Mouse (Mus musculus): Measurements from ENCODE around the gene Megf9. TPM values are rescaled to one million over a fixed set of nuclear protein-coding genes. Genes with fewer than 3 reads are reported as not detected.
A peak's percentile ranks its signal among the peaks of the same experiment; 100 is the strongest.

Gene Megf9
- total RNA-seq (2021) = 100 to 1,000 TPM; 104 to 113 TPM
- long read RNA-seq, experiment 1, full-length matches to known transcripts = 6 of 16 reads
- long read RNA-seq, experiment 1, partial matches to known transcripts = 0 of 16 reads
- long read RNA-seq, experiment 1, other reads (novel, unspliced or antisense) = 10 of 16 reads
- long read RNA-seq, experiment 2, full-length matches to known transcripts = 2 of 9 reads
- long read RNA-seq, experiment 2, partial matches to known transcripts = 0 of 9 reads
- long read RNA-seq, experiment 2, other reads (novel, unspliced or antisense) = 7 of 9 reads

DNA sequence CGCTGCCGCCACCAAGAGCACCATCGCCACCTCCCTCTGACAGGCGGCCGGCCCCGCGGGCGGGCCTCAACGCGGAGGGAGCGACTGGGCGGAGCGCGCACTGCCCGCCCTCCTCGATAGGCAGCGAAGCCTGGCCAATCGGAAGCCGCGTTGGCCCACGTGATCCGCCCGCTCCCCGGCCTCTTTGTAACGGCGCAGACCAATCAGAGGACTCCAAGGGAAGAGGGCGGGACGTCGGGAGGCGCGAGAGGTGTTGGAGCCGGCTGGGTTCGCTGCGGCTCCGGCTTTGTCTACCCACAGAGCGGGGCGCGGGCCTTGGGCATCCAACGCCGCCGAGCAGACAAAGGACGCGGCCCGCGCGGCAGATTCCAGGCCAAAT lies at the start of gene Megf9:
TSS of gene Megf9 (minus strand) at position 105 of the 379 bp plus-strand sequence.
- DNase-seq (ENCODE audit: low spot score in 2 of 2) = peak; percentile 97 to 99

- DNase-seq (ENCODE audit: low spot score in 2 of 2) = peak; percentile 58 to 68
Observed at GRCm38 (mm10) chr4:70579654-70580053, 44.9 kb upstream of the Megf9 start.

GRCm38 (mm10) chr4:70578301-70578700 lies 43.5 kb upstream of the Megf9 start:
- no peak for DNase-seq (ENCODE audit: low spot score in 2 of 2)

DNA sequence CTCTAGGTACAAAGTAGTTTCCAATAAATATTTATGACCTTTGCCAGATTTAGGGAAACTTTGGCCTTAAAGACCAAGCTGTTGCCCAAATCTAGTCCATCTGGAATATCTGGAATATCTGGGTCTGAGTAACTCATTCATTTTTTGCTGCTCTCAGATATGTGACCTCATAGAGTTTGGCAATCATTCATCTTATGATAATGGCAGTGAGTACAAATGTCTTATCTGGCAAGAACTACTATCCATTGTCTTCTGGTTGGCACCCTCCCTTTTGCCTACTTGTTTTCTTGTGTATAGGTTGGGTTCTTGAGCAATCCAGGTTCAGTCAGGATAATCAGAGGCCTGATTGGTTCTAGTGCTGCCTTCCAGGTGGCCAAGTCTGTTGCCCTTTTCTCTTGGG lies 41.3 kb upstream of the Megf9 start:
- DNase-seq (ENCODE audit: low spot score in 2 of 2) = no peak

- no peak for DNase-seq (ENCODE audit: low spot score in 2 of 2)
Observed at GRCm38 (mm10) chr4:70573926-70574325, 39.1 kb upstream of the Megf9 start.

DNA sequence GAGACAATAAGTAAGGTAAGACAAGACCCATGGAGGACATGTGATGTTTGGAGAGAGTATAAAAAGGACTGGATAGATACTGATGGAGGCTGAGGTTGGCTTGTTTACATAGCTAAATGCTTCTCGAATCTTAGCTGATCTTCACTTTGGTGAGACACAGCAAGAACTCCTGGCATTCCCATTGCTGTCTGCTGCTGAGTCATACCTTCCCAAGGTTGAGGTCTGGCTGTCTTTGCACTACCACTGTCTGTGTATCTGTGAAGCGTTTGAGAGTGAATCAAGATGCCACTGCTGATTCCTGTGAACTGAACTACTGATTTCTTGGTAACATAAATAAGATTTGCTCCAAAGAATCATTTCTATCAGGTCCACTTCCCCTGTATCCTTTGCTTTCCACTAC lies 19.1 kb upstream of the Megf9 start:
- no peak for DNase-seq (ENCODE audit: low spot score in 2 of 2)

GRCm38 (mm10) chr4:70553230-70553797 lies 18.5 kb upstream of the Megf9 start:
- no peak for DNase-seq (ENCODE audit: low spot score in 2 of 2)

DNA sequence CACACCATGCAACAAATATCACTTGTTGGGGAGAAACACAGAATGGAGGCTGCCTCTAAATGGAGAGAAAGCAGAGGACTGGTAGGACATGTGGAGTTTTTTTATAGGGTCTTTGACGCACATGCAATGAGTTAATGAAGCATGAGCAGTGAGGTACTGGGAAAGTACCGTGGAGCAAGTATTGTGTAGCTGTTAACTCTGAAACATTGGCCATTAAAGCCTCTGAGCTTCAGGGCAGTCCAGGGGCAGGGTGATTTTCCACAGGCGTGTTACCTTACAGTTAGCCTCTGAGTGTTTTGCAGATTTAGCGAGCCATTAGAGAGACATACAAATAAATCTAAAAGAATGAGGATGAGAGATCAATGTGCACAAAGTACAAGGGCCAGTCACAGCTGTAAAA lies 17.3 kb upstream of the Megf9 start:
- DNase-seq (ENCODE audit: low spot score in 2 of 2) = no peak

DNA sequence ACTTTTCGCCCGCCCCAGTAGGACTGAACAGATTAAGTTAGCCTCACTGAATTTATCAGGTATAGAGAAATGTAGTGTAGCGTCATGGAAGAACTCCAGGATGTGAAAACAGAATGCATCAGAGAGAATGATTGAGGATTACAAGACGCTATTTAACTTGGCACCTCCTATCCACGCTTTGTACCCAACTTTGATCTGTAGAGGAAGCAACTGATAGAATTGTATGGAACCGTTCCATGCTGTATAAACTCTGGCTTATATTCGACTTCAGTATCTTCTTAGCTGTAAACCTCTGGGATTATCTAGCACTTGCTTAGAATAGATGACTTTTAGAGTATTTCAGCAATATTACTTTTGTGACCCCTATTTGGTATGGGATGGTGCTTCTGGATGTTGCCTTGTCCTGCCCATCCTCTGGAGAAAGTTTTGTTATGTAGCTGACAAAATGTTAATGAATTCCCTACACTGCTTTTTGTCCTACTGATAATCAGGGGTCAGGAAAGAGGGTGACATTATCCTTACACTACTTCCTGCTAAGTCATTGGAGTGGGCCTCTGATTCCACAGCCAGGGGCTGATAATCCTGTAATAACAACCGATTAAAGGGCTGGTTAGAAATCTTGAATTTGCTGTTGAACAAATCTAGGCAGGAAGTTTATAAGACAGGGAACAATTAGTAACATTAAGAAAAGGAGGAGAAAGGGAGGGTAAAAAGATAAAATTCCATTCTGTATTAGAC lies 12.8 kb upstream of the Megf9 start:
- no peak for DNase-seq (ENCODE audit: low spot score in 2 of 2)

DNA sequence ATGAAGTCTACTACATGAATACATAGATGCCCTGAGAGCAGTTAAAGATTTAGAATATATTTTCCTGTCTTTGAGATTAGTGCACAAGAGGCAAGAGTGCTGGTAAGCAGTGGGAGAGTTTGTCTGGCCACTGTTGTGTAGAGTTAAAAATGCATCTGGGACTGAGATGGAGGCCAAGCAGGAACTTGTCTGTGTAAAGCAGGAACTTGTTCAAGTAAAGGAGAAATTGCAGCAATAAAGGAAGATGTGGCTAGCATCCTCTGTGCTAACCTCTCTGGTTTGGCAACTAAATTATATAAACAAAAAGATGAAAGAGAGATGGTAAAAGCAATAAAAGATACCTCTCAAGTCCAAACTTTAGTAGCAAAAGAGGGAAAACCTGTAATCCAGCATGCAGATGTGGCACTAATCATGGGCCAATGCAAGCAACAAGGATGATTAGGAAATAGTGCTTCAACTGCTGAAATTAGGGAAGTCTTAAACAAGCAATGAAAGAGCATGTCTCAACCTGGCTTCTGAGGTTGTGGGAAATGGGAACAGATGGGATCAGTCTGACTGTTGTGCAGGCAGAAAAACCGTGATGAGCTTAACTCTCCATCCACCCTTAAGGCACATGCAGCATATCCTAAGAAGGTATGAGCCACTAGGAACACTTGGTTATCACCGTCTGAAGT lies 11.2 kb upstream of the Megf9 start:
- no peak for DNase-seq (ENCODE audit: low spot score in 2 of 2)

GRCm38 (mm10) chr4:70544390-70544789 lies 9.6 kb upstream of the Megf9 start:
- no peak for DNase-seq (ENCODE audit: low spot score in 2 of 2)

DNA sequence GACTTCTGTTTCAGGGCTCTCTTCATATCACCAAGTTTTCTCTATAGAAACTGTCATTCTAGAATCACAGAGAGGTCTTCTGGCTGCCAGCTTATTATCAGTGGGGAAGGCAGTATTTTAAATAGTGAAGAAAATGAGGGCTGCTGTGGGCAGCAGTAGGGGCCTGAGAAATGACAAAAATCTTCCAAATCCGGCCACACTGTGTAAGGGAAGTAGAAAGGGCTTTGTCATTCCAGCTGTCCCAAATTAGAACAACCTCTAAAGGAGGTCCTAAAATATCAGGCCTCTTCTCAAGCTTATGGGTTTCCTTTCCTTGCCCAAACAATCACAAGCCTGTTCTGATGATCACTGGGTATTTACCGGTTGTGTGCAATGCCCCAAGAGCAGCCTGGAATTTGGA lies 7.6 kb upstream of the Megf9 start:
- no peak for DNase-seq (ENCODE audit: low spot score in 2 of 2)

DNA sequence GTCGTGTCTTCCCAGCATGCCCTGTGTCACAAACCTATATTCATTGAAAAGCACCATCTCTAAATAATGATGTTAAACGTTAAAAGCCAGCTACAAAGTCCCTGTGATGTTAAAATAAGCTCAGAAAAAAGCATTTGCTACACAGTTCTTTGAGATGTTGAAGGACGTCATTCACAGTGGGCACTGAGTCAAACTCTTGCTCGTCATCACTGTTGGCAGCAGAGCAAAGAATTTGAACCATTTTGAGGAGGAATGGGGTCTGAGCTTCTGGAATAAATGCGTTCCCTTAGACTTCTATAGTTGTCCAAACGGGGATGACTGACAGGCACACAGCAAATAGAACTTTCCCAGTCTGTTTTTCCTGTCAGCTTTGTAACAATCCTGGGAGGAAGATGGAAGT lies 5.9 kb upstream of the Megf9 start:
- DNase-seq (ENCODE audit: low spot score in 2 of 2) = no peak

- no peak for DNase-seq (ENCODE audit: low spot score in 2 of 2)
Observed at GRCm38 (mm10) chr4:70536661-70537580, 2.1 kb upstream of the Megf9 start.

DNA sequence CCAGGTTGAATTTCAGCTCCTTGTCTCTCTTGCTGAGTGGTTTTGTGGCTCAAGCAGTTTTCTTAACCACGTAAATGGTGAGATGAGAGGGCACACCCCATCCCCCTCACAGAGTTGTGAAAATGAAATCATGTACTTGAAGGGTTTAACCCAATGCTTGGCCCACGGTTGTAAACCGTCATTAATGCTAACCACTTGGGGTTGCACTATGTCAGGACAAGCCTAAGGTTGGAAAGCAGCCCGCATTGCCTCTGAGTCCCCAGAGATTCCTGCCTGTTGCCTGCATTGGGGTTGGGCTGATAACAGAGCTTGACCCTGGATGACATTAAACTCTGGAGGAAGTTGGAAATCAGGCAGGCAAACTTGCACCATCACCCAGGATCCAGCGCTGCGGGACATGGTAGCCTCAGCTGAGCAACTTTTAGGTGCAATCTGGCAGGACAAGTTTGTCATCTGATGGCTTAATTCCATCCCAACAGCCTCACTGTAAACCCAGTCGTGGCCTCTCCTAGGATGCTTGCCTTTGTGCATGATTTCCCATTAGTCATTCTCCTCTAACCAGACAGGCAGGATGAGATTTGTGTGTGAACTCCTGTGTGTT lies 1.0 kb upstream of the Megf9 start:
- no peak for DNase-seq (ENCODE audit: low spot score in 2 of 2)

DNA sequence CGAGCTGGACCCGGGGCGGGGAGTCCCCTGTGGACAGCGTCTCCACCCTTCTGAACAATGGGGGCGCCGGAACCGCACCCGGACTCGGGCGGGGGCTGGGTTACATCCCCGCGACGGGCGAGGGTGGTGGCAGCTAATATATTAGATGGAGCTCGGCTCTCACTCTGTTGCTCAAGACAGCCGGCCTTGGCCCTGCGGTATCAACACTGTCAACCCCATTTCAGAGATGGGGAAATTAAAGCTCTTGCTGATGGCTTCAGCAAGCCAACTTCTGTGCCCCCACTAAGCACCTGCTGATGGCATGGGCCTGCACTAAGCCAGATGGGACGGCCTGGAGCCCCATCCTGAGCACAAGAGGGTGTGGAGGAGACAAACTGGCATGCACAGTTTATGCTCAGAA lies 494 bp upstream of the Megf9 start:
- DNase-seq (ENCODE audit: low spot score in 2 of 2) = no peak

GRCm38 (mm10) chr4:70534078-70534890 lies 511 bp downstream of the Megf9 start:
- peak; percentile 30 to 32 for DNase-seq (ENCODE audit: low spot score in 2 of 2)

DNA sequence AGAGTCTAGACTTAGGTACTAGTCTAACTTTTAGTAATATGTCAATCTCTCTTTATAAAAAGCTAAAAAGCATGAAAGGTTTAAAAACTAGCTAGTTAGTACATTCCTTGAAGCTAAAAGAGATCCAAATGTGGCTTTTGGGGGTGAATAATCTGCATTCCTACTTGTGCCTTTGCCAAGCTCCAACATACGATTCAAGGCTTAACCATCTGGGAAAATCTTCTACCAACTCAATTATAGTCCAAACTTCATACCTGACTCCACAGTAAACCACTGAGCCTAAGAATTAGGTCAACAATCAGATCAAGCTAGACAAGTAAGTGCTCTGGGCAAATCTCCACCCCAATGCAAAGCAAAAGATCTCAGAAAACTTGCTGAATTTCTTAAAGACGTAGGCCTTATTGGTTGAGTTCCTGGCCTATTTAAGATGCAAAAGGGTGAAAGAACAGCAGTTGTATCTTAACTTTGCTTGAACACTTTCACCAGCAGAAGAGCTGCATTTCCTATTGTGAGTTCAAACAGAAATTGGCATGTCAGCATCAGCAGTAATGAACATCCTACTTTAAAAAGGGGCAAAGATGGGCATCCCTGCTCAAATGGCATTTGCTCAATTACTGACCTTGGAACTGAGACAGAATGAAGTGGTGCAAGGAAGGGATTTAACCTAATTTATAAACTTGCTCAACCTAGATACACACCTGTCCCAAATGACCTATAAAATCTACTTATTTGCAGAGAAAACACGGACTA lies 1.6 kb downstream of the Megf9 start:
- no peak for DNase-seq (ENCODE audit: low spot score in 2 of 2)

DNA sequence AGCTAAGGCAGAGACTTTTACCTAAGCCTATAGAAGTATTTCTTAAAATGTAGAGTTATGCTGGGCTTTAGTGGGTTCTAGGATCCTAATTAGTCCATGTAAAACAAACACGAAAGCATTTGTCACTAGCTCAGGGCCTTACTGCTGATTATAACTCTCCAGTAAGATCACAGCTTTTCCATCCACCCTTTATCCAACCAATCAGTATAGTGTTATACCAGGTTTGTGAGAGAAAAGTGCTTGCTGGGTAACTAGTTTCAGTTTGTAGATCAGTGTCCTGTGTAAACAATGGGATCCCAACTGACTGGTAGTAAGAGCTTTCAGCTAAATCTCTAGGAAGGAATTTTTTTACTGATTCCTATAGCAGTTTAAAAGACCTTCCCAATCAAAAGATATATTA lies 3.8 kb downstream of the Megf9 start:
- no peak for DNase-seq (ENCODE audit: low spot score in 2 of 2)
